Mouse (Mus musculus): ENCODE measurements around the gene Thrb.

GRCm38 (mm10) chr14:17786249-17786648 is 126.2 kb downstream of the Thrb start:
- TF ChIP-seq CTCF (IDR thresholded peaks at IDR 0.05) (no peak), EP300 (IDR thresholded peaks at IDR 0.05; ENCODE audit: insufficient read depth, low read depth, low read length) (no peak)
